9 mouse cellular contexts compared by ENCODE assay signal in the genomic region with DNA sequence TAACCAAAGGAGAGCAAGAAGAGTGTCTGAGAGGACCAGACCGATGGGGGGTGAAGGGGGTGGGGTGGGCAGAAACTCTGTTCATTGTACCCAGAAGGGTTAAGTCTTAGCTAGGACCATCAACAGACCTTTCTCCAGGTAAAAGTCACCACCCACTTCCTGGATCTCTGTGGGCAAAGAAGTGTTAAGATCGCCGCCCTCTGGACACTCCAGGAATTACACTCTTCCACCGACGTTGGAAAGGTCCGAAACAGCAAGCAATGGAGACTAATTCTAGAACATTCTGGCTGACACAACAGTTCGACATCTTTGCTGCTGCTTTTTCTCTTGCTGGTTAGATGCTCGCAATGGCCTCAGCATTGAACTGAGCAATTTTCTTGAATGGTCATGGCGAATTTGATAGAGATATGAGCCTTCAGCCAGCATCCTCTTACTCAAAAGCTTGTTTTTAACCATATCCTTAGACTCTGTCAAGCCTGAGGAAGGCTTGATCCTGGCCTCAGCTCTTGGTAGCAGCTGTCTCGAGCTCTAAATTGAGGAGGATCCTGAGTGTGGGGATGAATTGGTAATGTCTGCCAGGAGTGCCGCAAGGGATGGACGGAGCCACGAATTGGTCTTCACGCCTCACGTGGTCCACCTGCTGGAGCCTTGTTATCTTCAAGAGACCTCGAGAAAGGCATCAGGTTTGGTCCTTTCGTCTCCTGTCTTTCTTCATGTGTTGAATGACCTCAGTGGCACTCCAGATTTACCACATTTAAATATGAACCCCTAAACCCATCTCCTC. TPM values are rescaled to one million over a fixed set of nuclear protein-coding genes. Genes with fewer than 3 reads are reported as not detected.
A peak's percentile ranks its signal among the peaks of the same experiment; 100 is the strongest.
DNase-seq lines count a peak whose midpoint lies in the region; ATAC-seq lines count a peak whose summit lies in the region.
"Had no signal": no experiment of that assay in that cellular context is flagged by ENCODE, and none has a peak within 500 bp of the region (broad histone marks: within the 10 kb centered on the region; RNA-seq: fewer than 3 reads in every experiment).

No protein-coding gene starts in this region.

- H3K4me1 ChIP-seq in limb, embryonic 11.5 days (ENCODE audit: control insufficient read depth, insufficient read depth, low read length), result no peaks in the 10 kb centered on the region
- H3K4me1 ChIP-seq: hindbrain, embryonic 15.5 days had no signal

- peak; percentile 35 for DNase-seq in gastrocnemius, postnatal 10 days
- no peak for DNase-seq in gastrocnemius, postnatal 25 days
- DNase-seq in ovary, postnatal 36 days (ENCODE audit: low spot score), result peak; percentile 41
- DNase-seq in ovary, adult 18-20 months (ENCODE audit: low spot score), result no peak
- peak; percentile 64 for DNase-seq in c-Kit-positive CD71-negative TER-119-negative erythroid progenitor cells, embryonic 14.5 days (ENCODE audit: low read depth)
- peak; percentile 80 for DNase-seq in limb, embryonic 11.5 days (ENCODE audit: low spot score)
- peak; percentile 37 for DNase-seq in retina, postnatal 7 days (ENCODE audit: low read depth, low spot score)
- DNase-seq in gastrocnemius, postnatal 14 days, result no peak

- no peak overlapping the region for H3K9ac ChIP-seq in limb, embryonic 11.5 days (ENCODE audit: low read length)
- H3K9ac ChIP-seq: hindbrain, embryonic 15.5 days had no signal

- no peak overlapping the region for H3K4me3 ChIP-seq in limb, embryonic 11.5 days (ENCODE audit: low read depth, low read length)
- H3K4me3 ChIP-seq: hindbrain, embryonic 15.5 days had no signal

- no peak for ATAC-seq in limb, embryonic 11.5 days (ENCODE audit: insufficient number of reproducible peaks, low FRiP score, low TSS enrichment, low read depth)

- intact Hi-C loops in gastrocnemius, postnatal 14 days (cut with DNase I; ENCODE audit: low total_unique reads), result no loop called here

- H3K4me2 ChIP-seq in limb, embryonic 11.5 days (ENCODE audit: low read depth, severe bottlenecking), result no peak overlapping the region

- no peaks in the 10 kb centered on the region for H3K36me3 ChIP-seq in limb, embryonic 11.5 days (ENCODE audit: control insufficient read depth, insufficient read depth, low read length)
- H3K36me3 ChIP-seq: hindbrain, embryonic 15.5 days had no signal

- H3K9me3 ChIP-seq in limb, embryonic 11.5 days (ENCODE audit: control insufficient read depth, low read length), result no peaks in the 10 kb centered on the region
- H3K9me3 ChIP-seq: hindbrain, embryonic 15.5 days had no signal

- H3K27me3 ChIP-seq in limb, embryonic 11.5 days (ENCODE audit: control insufficient read depth, insufficient read depth, low read length), result no peaks in the 10 kb centered on the region
- H3K27me3 ChIP-seq: hindbrain, embryonic 15.5 days had no signal

- 63% methylated on average over 17 of the region's 17 CpGs for WGBS in limb, embryonic 11.5 days

- no peak overlapping the region for H3K27ac ChIP-seq in limb, embryonic 11.5 days (replicated peaks; ENCODE audit: low read depth, low read length)
- H3K27ac ChIP-seq: hindbrain, embryonic 15.5 days had no signal

RNA-seq across cellular contexts. Expression of gene Ifnlr1, which starts 19.7 kb away (rescaled TPM):
- total RNA-seq in gastrocnemius, postnatal 10 days (2021), result under 1 TPM; 0.21 to 0.23 TPM
- total RNA-seq in gastrocnemius, postnatal 25 days (2021), result under 1 TPM; 0.13 to 0.23 TPM
- polyA plus RNA-seq in limb, embryonic 11.5 days (2014; fragmentation: Nextera tagmentation; extraction: Ambion mirVana), result 0.25 and 0.38 TPM in 2 replicates
- total RNA-seq in gastrocnemius, postnatal 14 days (2021), result under 1 TPM; 0.23 to 0.42 TPM

Comparison
In these comparisons a context has a peak if more than half of its experiments do, and no peak if none do; other contexts are left out.
1. DNase-seq: peak in gastrocnemius, postnatal 10 days (single experiment), ovary, postnatal 36 days (single experiment), c-Kit-positive CD71-negative TER-119-negative erythroid progenitor cells, embryonic 14.5 days (single experiment), limb, embryonic 11.5 days (single experiment) and retina, postnatal 7 days (single experiment); none in gastrocnemius, postnatal 25 days (single experiment), ovary, adult 18-20 months (single experiment) and gastrocnemius, postnatal 14 days (single experiment).